8 mouse cellular contexts compared by ENCODE assay signal in the genomic region with DNA sequence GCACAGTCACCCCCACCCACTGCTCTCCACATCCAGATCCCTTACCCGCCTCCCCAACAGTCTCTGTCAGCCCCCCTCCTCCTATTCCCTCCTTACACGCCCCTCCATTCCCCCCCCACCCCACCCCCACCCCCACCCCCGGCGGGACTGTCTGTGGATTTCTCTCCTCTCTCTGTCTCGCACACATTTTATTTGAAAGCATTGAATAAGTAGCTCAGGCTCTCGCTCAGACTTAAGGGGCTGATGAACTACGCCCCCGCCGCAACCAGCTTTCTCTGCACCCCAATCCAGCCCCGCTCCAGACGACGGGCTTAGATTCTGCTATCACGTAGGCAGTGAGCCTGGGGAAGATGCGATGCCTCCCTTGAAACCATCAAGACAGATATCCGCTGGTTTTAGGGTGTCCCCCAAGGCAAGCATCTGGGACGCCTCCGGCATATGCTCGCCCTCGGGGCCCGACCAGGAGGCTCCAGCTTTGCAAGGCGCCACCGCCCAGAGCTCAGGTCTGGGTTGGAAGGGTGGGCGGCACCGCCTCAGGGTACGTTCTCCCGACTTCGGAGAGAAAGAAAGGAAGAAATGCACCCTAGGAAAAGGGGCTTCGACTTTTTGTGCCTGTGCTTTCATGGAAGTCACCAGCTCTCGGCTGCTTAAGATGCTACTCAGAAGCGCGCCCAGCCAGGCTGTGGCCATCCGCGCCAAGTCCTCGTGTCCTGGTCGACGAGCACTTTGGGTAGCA. TPM values are rescaled to one million over a fixed set of nuclear protein-coding genes. Genes with fewer than 3 reads are reported as not detected.
DNase-seq lines count a peak whose midpoint lies in the region; ATAC-seq and TF ChIP-seq lines count a peak whose summit lies in the region.

No protein-coding gene starts in this region.

- peak overlapping the region; percentile 68 for H3K9ac ChIP-seq in ES-E14 (ENCODE audit: insufficient read depth, low read depth, low read length, poor library complexity, severe bottlenecking)
- H3K9ac ChIP-seq in embryonic facial prominence, embryonic 13.5 days: peak overlapping the region; percentile 97

- in situ Hi-C loops in ES-E14 (cut with MboI; ENCODE audit: low sequenced_read_pairs in 2 of 2, unreplicated experiment in 2 of 2): loop anchor here in 1 of 2 experiments (25.0 kb wide), 3 partner anchors 277 to 827 kb away; no protein-coding TSS in a partner anchor

- peak; percentile 27; the same call in 1 of the 2 replicates for ATAC-seq in embryonic facial prominence, embryonic 13.5 days (ENCODE audit: insufficient number of reproducible peaks, insufficient read depth, low FRiP score, low TSS enrichment, low read depth)
- peak; percentile 47 for ATAC-seq in megakaryocyte, adult 5-6 weeks (ENCODE audit: poor library complexity, severe bottlenecking)

- H3K9me3 ChIP-seq in ES-E14 (ENCODE audit: control insufficient read depth, insufficient read depth, low read depth, low read length): no peaks in the 10 kb centered on the region
- no peaks in the 10 kb centered on the region for H3K9me3 ChIP-seq in embryonic facial prominence, embryonic 13.5 days
- no peaks in the 10 kb centered on the region for H3K9me3 ChIP-seq in hindbrain, embryonic 10.5 days

- H3K4me3 ChIP-seq in ES-E14 (ENCODE audit: insufficient read depth in 1 of 2, low read depth in 1 of 2, low read length in 2 of 2, poor library complexity in 1 of 2, severe bottlenecking in 1 of 2): peak overlapping the region; percentile 79 to 85
- H3K4me3 ChIP-seq in embryonic facial prominence, embryonic 13.5 days: peak overlapping the region; percentile 98
- peak overlapping the region; percentile 97 for H3K4me3 ChIP-seq in hindbrain, embryonic 10.5 days

- under 1% methylated on average over 32 of the region's 36 CpGs for WGBS in embryonic facial prominence, embryonic 13.5 days
- WGBS in hindbrain, embryonic 10.5 days: under 1% methylated on average over 35 of the region's 36 CpGs

- peak overlapping the region; percentile 86 for H3K4me2 ChIP-seq in embryonic facial prominence, embryonic 13.5 days

- H3K4me1 ChIP-seq in ES-E14 (ENCODE audit: control insufficient read depth in 2 of 2, insufficient read depth in 2 of 2, low read length in 2 of 2, poor library complexity in 1 of 2): peaks cover 0 to 3% of the 10 kb centered on the region in 2 experiments; a peak in 1 of 4 replicates
- peaks cover 35% of the 10 kb centered on the region for H3K4me1 ChIP-seq in embryonic facial prominence, embryonic 13.5 days
- peaks cover 61% of the 10 kb centered on the region for H3K4me1 ChIP-seq in hindbrain, embryonic 10.5 days (replicated peaks)

- DNase-seq in adrenal gland, postnatal 14 days: peak; percentile 22
- DNase-seq in adrenal gland, adult 2 months: no peak
- peak; percentile 31 for DNase-seq in ES-E14 (ENCODE audit: low read depth, low spot score)
- peak; percentile 84 for DNase-seq in hindbrain, embryonic 10.5 days (ENCODE audit: low spot score)
- DNase-seq in left cerebral cortex, adult 11 months (ENCODE audit: low spot score): peak; percentile 54
- DNase-seq in right cerebral cortex, postnatal 36 days (ENCODE audit: low spot score in 2 of 2): peak; percentile 44 to 68

- H3K27ac ChIP-seq in ES-E14 (ENCODE audit: insufficient read depth, low read depth, low read length, poor library complexity, severe bottlenecking): no peak overlapping the region
- peak overlapping the region; percentile 97 for H3K27ac ChIP-seq in embryonic facial prominence, embryonic 13.5 days
- H3K27ac ChIP-seq in hindbrain, embryonic 10.5 days: peak overlapping the region; percentile 99

- no peaks in the 10 kb centered on the region for H3K27me3 ChIP-seq in embryonic facial prominence, embryonic 13.5 days
- 0 out of 2 replicates have a peak, but pooled peaks cover 3% of the 10 kb centered on the region for H3K27me3 ChIP-seq in hindbrain, embryonic 10.5 days (ENCODE audit: insufficient read depth, poor library complexity, severe bottlenecking)

- H3K36me3 ChIP-seq in ES-E14 (ENCODE audit: control insufficient read depth, insufficient read depth, low read length, poor library complexity, severe bottlenecking): no peaks in the 10 kb centered on the region; the same call in 1 of the 2 replicates
- H3K36me3 ChIP-seq in embryonic facial prominence, embryonic 13.5 days: no peaks in the 10 kb centered on the region
- peaks cover 13% of the 10 kb centered on the region for H3K36me3 ChIP-seq in hindbrain, embryonic 10.5 days

TF ChIP-seq in ES-E14, 5 proteins besides CTCF, POLR2A, EP300 and RAD21:
- TF ChIP-seq MAFK (IDR thresholded peaks at IDR 0.05; ENCODE audit: insufficient read depth, low read depth, low read length): no peak
- no peak for TF ChIP-seq ZNF384 (IDR thresholded peaks at IDR 0.05; ENCODE audit: low read depth, low read length)
- TF ChIP-seq CHD2 (IDR thresholded peaks at IDR 0.05; ENCODE audit: low read depth, low read length): no peak
- no peak for TF ChIP-seq ZC3H11A (IDR thresholded peaks at IDR 0.05; ENCODE audit: borderline replicate concordance, low read depth, low read length)
- TF ChIP-seq HCFC1 (IDR thresholded peaks at IDR 0.05; ENCODE audit: borderline replicate concordance, insufficient read depth, low read length): no peak

RNA-seq across cellular contexts. Expression of a gene that starts 0.6 kb away (rescaled TPM):
- total RNA-seq in adrenal gland, postnatal 14 days (2021): 10.4 and 16.7 TPM in 2 replicates
- 1 to 10 TPM; 6.6 to 8.1 TPM for total RNA-seq in adrenal gland, adult 2 months (2021)
- 2.4 and 4.2 TPM in 2 replicates for polyA plus RNA-seq in adrenal gland, adult 2 months (2012; rRNA removed)
- total RNA-seq in ES-E14 (2012; rRNA removed): 66.8 and 120 TPM in 2 replicates
- 56.1 and 66.2 TPM in 2 replicates for polyA plus RNA-seq in embryonic facial prominence, embryonic 13.5 days (2015; fragmentation: Nextera tagmentation; extraction: Ambion mirVana)
- 48.6 and 77.4 TPM in 2 replicates for polyA plus RNA-seq in hindbrain, embryonic 10.5 days (2016; fragmentation: Nextera tagmentation; extraction: Ambion mirVana)
- total RNA-seq in megakaryocyte, adult 5-6 weeks (2015): 4.0 and 4.4 TPM in 2 replicates
- 5.8 and 6.8 TPM in 2 replicates for total RNA-seq in megakaryocyte, adult 5-6 weeks (2017)
